Mouse (Mus musculus) kidney, embryonic 15.5 days (tissue): ENCODE measurements around the gene Asic1. TPM values are rescaled to one million over a fixed set of nuclear protein-coding genes. Genes with fewer than 3 reads are reported as not detected.

ENCODE experiments used
- polyA plus RNA-seq: library from polyadenylated mRNA; unstranded; fragments of >200 nt; fragmentation: Nextera tagmentation; extraction: Ambion mirVana; gene quantifications from 2 replicates; pipeline ENCODE4 v1.2.1, GENCODE M21; 2015

Asic1 gene
- polyA plus RNA-seq, 1 experiment from 2014 or later, result 1.8 TPM

Other genes starting within 250 kb of the Asic1 start
- gene Nckap5l, start 212.6 kb upstream of the Asic1 start, polyA plus RNA-seq, result 9.5 and 11.1 TPM in 2 replicates
- gene Bcdin3d, start 195.6 kb upstream of the Asic1 start, polyA plus RNA-seq, result 15.6 and 17.3 TPM in 2 replicates
- 0.30 and 1.1 TPM in 2 replicates for gene Faim2, start 142.2 kb upstream of the Asic1 start, polyA plus RNA-seq
- 42.5 and 66.2 TPM in 2 replicates for gene Aqp2, start 91.3 kb upstream of the Asic1 start, polyA plus RNA-seq
- 1.5 and 2.6 TPM in 2 replicates for gene Aqp5, start 79.6 kb upstream of the Asic1 start, polyA plus RNA-seq
- gene Aqp6, start 69.0 kb upstream of the Asic1 start, polyA plus RNA-seq, result 0.08 TPM in 1 of 2 replicates, not detected in the other
- 141 and 147 TPM in 2 replicates for gene Racgap1, start 18.7 kb upstream of the Asic1 start, polyA plus RNA-seq
- gene Smarcd1, start 31.8 kb downstream of the Asic1 start, polyA plus RNA-seq, result 55.3 and 57.4 TPM in 2 replicates
- gene Gm17349, start 35.1 kb downstream of the Asic1 start, polyA plus RNA-seq, result not detected in 2 replicates
- gene Gpd1, start 47.1 kb downstream of the Asic1 start, polyA plus RNA-seq, result 23.0 and 28.5 TPM in 2 replicates
- 184 and 185 TPM in 2 replicates for gene Cox14, start 55.2 kb downstream of the Asic1 start, polyA plus RNA-seq
- 79.9 and 81.6 TPM in 2 replicates for gene Cers5, start 102.5 kb downstream of the Asic1 start, polyA plus RNA-seq
- 51.5 and 55.2 TPM in 2 replicates for gene Lima1, start 205.1 kb downstream of the Asic1 start, polyA plus RNA-seq